Mouse (Mus musculus): ENCODE data around the gene 1700069L16Rik. TPM values are rescaled to one million over a fixed set of nuclear protein-coding genes. Genes with fewer than 3 reads are reported as not detected.

The 1700069L16Rik gene
- polyA plus RNA-seq, 1 experiment from 2014 or later: not detected

DNA sequence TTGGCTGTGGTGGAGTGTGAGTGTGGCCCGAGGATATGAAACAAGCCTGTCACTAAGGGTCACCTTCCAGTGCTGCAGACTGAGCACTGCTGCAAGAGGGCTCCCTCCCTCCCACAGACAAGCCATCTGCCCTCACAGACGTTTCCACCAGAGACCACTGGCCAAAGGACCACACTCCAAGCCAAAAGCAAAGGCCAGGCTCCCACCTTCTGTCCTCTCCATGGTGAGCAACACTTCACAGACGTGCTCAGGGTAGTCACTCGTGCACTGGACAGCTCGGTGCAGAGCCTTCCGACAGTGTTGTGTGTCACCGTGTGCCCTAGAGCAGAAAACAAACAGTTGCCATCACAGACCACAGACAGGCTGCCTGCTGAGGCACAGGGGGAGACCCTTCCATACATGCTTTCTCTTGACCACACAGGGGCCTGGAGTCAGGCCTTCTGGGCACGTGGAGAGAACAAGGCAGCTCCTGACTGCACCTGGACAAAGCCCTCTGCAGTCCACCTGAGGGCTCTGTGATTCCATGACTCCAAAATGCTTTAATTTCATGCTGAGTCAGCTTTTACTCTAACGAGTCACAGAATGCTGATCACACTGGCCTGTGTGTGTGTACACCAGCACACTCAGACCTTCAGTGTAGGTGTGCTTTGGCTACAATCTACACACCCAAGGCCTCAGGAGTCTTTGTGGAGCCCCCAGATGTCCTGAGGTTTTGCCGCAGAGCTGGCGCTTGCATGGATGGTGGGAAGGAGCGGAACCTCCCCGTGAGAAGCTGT is 24.2 kb upstream of the 1700069L16Rik start:
- TF ChIP-seq CTCF (IDR thresholded peaks at IDR 0.05; ENCODE audit: low read depth): no peak
- H3K4me1 ChIP-seq (replicated peaks; ENCODE audit: insufficient read depth, low read length): no peaks in the 10 kb centered on the region
- no peaks in the 10 kb centered on the region for H3K9me3 ChIP-seq (replicated peaks; ENCODE audit: low read length)
- no peak overlapping the region for H3K27ac ChIP-seq
- H3K4me3 ChIP-seq (replicated peaks; ENCODE audit: low read depth, low read length): no peak overlapping the region
- ATAC-seq (replicated peaks; ENCODE audit: low FRiP score, low read depth): no peak
- H3K36me3 ChIP-seq (ENCODE audit: insufficient read depth, low read length): peaks cover 87% of the 10 kb centered on the region
- H3K9ac ChIP-seq (ENCODE audit: low read depth, low read length): no peak overlapping the region
- DNase-seq (ENCODE audit: low spot score): no peak
- no peak overlapping the region for H3K4me2 ChIP-seq (ENCODE audit: low read length)
- no peaks in the 10 kb centered on the region for H3K27me3 ChIP-seq (ENCODE audit: insufficient read depth, low read length)
- WGBS: 94% methylated on average over 13 of the region's 13 CpGs

DNA sequence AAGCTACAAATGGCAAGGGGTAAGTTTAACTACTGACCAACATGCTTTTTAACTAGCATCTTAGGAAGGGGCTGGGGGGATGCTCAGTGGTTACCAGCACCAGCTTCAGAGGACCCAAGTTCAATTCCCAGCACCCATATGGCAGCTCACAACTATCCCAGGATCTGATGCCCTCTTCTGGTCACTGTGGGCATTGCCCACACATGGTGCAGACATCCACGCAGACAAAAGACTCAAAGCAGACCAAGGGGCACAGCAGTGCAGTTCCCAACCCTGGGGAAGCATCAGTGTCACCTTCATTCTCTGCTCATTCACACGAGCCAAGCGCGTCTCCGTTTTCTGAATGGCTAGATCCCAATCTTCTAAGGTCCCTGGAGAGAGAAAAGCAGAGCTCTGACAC is 23.1 kb upstream of the 1700069L16Rik start:
- Histone ChIP-seq H3K27me3 (ENCODE audit: insufficient read depth, low read length) (no peaks in the 10 kb centered on the region), H3K4me1 (replicated peaks; ENCODE audit: insufficient read depth, low read length) (no peaks in the 10 kb centered on the region), H3K27ac (no peak overlapping the region), H3K9me3 (replicated peaks; ENCODE audit: low read length) (no peaks in the 10 kb centered on the region), H3K4me2 (ENCODE audit: low read length) (no peak overlapping the region), H3K36me3 (ENCODE audit: insufficient read depth, low read length) (peaks cover 83% of the 10 kb centered on the region), H3K4me3 (replicated peaks; ENCODE audit: low read depth, low read length) (no peak overlapping the region), H3K9ac (ENCODE audit: low read depth, low read length) (no peak overlapping the region)
- TF ChIP-seq CTCF (IDR thresholded peaks at IDR 0.05; ENCODE audit: low read depth): peak; percentile 36; the same call in 1 of the 2 replicates
- DNase-seq (ENCODE audit: low spot score): no peak
- 91% methylated on average over 5 of the region's 5 CpGs for WGBS
- ATAC-seq (replicated peaks; ENCODE audit: low FRiP score, low read depth): no peak

DNA sequence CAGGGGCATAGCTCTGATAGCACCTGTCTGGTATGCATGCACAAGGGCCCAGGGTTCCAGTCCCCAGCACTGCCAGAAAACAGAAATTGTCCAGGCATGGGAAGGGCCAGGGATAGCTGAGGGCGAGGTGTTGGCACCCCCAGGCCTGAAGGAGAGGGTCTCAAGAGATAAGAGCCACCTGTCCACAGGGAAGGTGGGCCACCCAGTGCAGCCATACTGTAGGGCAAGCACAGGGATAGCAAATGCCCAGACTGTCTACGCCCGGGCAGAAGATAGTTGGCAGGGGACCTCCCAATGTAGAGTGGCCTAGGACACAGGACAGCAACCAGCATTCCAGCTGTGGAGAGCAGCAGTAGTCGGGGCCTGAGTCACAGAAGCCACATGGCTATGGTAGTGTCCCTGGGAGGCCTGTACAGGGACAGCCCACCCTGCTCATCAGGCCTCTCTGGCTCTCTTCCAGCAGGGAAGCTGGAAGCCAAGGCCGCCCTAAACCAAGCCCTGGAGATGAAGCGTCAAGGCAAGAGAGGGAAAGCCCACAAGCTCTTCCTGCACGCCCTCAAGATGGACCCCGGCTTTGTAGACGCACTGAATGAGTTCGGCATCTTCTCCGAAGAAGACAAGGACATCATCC is 13.2 kb upstream of the 1700069L16Rik start:
- 86% methylated on average over 11 of the region's 11 CpGs for WGBS
- H3K4me1 ChIP-seq (replicated peaks; ENCODE audit: insufficient read depth, low read length): no peaks in the 10 kb centered on the region
- no peak overlapping the region for H3K27ac ChIP-seq
- TF ChIP-seq CTCF (IDR thresholded peaks at IDR 0.05; ENCODE audit: low read depth): no peak
- no peaks in the 10 kb centered on the region for H3K9me3 ChIP-seq (replicated peaks; ENCODE audit: low read length)
- H3K4me2 ChIP-seq (ENCODE audit: low read length): no peak overlapping the region
- DNase-seq (ENCODE audit: low spot score): no peak
- no peak for ATAC-seq (replicated peaks; ENCODE audit: low FRiP score, low read depth)
- no peak overlapping the region for H3K9ac ChIP-seq (ENCODE audit: low read depth, low read length)
- H3K4me3 ChIP-seq (replicated peaks; ENCODE audit: low read depth, low read length): no peak overlapping the region
- H3K36me3 ChIP-seq (ENCODE audit: insufficient read depth, low read length): peaks cover 35% of the 10 kb centered on the region
- no peaks in the 10 kb centered on the region for H3K27me3 ChIP-seq (ENCODE audit: insufficient read depth, low read length)

DNA sequence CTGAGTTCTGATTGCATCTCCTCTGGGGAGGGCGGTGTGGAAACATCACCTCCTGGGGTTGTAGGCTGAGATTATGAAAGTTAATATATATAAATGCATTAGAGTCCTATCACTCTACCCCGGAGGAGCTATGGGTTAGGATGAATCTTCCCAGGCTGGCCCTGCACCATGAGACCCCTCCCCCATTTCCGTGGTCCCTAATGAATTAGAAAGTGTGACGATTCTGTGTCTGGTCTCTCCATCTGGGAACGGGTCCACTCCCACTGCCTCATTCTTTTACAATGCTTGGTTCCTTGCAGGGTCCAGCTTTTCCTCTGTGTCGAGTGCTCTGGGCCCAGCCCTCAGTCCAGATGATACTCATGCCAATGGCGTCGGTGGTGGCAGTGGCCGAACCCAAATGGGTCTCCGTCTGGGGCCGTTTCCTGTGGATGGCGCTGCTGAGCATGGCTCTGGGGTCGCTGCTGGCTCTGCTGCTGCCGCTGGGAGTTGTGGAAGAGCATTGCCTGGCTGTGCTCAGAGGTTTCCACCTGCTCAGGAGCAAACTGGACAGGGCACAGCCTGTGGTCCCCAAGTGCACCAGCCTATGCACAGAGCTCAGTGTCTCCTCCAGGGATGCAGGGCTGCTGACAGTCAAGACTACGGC is 12.1 kb upstream of the 1700069L16Rik start:
- Histone ChIP-seq H3K9me3 (replicated peaks; ENCODE audit: low read length) (no peaks in the 10 kb centered on the region), H3K4me2 (ENCODE audit: low read length) (peak overlapping the region; percentile 90), H3K9ac (ENCODE audit: low read depth, low read length) (peak overlapping the region; percentile 82), H3K4me3 (replicated peaks; ENCODE audit: low read depth, low read length) (peak overlapping the region; percentile 73), H3K27ac (peak overlapping the region; percentile 94; the same call in 1 of the 2 replicates), H3K27me3 (ENCODE audit: insufficient read depth, low read length) (no peaks in the 10 kb centered on the region), H3K4me1 (replicated peaks; ENCODE audit: insufficient read depth, low read length) (no peaks in the 10 kb centered on the region), H3K36me3 (ENCODE audit: insufficient read depth, low read length) (peaks cover 25% of the 10 kb centered on the region; the same call in 1 of the 2 replicates)
- 38% methylated on average over 15 of the region's 15 CpGs for WGBS
- TF ChIP-seq CTCF (IDR thresholded peaks at IDR 0.05; ENCODE audit: low read depth): peak; percentile 13; the same call in 1 of the 2 replicates
- no peak for ATAC-seq (replicated peaks; ENCODE audit: low FRiP score, low read depth)
- no peak for DNase-seq (ENCODE audit: low spot score)

DNA sequence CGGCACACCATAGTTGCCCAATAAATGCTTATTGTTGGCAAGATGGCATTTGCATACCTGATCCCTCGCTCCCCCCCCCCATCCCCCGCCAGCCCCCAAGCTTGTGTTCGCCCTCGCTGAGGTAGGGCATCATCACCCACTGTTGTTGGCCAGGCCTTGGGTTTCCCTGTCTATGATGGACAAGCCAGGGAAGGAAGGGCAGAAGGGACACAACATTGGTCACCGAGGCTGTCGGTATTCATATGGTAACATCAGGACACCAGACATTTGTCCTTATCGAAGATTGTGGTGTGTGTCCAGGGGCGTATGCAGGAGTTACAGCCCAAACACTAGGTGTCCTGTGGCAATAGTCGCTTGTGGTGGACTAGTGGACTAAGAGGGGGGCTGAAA is 11.5 kb upstream of the 1700069L16Rik start:
- WGBS: 4% methylated on average over 10 of the region's 10 CpGs
- Histone ChIP-seq H3K4me3 (replicated peaks; ENCODE audit: low read depth, low read length) (peak overlapping the region; percentile 73), H3K9ac (ENCODE audit: low read depth, low read length) (peak overlapping the region; percentile 82), H3K27me3 (ENCODE audit: insufficient read depth, low read length) (no peaks in the 10 kb centered on the region), H3K9me3 (replicated peaks; ENCODE audit: low read length) (no peaks in the 10 kb centered on the region), H3K27ac (peak overlapping the region; percentile 94), H3K4me2 (ENCODE audit: low read length) (peak overlapping the region; percentile 90), H3K4me1 (replicated peaks; ENCODE audit: insufficient read depth, low read length) (no peaks in the 10 kb centered on the region), H3K36me3 (ENCODE audit: insufficient read depth, low read length) (peaks cover 20% of the 10 kb centered on the region; the same call in 1 of the 2 replicates)
- ATAC-seq (replicated peaks; ENCODE audit: low FRiP score, low read depth) (0 out of 2 replicates have a peak, but pooled peaks have one; percentile 2), DNase-seq (ENCODE audit: low spot score) (peak; percentile 11)
- no peak for TF ChIP-seq CTCF (IDR thresholded peaks at IDR 0.05; ENCODE audit: low read depth)

Measured in kidney, postnatal 0 days (tissue).